Mouse (Mus musculus): Measurements from ENCODE around the gene Ccdc28b. TPM values are rescaled to one million over a fixed set of nuclear protein-coding genes. Genes with fewer than 3 reads are reported as not detected.

Ccdc28b gene
- polyA plus RNA-seq, 1 experiment from 2014 or later, result 50.9 TPM

DNA sequence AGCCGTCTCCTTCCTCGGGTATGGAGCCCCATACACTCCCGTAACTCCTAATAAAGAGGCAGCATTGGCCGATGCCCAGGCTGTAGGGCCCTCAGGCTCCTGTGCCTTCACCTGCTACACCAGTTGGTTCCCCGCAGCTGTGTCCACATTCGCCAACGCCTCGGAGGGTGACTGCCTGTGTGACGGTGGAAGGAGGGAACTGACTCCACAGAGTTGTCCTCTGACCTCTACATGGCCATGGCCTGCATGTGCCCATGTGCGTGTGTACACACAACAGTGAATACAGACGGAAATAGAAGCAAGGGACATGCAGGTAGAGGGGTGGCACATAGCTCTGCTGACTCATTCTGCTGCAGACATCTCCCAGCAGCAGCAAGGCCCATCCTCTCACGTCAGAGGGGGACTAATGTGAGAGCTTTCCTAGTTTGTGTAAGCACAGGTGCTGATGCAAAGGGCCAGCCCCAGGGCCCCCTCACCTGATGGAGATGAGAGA, 14.6 kb downstream of the Ccdc28b start:
- ATAC-seq (ENCODE audit: insufficient number of reproducible peaks, low FRiP score, low TSS enrichment, low read depth), result peak; percentile 4; the same call in 1 of the 2 replicates
- Histone ChIP-seq H3K4me2 (no peak overlapping the region), H3K4me3 (no peak overlapping the region), H3K27me3 (no peaks in the 10 kb centered on the region), H3K4me1 (0 out of 2 replicates have a peak, but pooled peaks cover 4% of the 10 kb centered on the region), H3K27ac (peak overlapping the region; percentile 54; the same call in 1 of the 2 replicates), H3K36me3 (peaks cover 45% of the 10 kb centered on the region), H3K9ac (no peak overlapping the region), H3K9me3 (no peaks in the 10 kb centered on the region)
- WGBS, result 80% methylated on average over 12 of the region's 12 CpGs

DNA sequence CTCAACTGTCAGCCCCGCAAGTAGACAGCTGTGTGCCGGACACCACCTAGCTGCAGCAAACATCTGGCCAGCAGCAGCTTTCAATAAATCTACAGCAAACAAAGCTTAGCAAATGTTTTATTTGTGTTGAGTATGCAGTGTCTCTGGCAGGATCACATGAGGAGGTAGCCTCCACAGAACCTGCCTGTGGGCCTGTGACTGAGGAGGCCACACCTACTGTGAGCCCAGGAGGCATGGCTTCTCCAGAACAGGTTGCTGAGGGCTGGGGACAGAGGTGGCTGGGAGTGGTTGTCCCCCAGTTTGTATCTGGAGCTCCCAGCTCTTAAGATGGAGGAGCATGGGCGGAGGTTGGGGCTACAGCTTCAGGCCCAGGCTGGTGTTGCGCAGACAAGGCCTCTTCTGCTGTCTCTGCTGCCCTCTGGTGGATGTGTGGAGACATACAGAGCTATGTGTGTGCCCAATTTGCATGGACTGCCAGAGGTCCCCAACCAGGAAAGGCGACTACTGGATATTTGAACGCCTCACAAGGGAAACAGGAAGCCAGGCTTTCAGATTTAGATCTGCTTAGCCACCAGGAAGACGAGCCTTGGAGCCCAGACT, 15.2 kb downstream of the Ccdc28b start:
- no peaks in the 10 kb centered on the region for H3K9me3 ChIP-seq
- no peaks in the 10 kb centered on the region for H3K27me3 ChIP-seq
- no peak overlapping the region for H3K9ac ChIP-seq
- 35% methylated on average over 7 of the region's 7 CpGs for WGBS
- H3K36me3 ChIP-seq, result peaks cover 51% of the 10 kb centered on the region
- no peak overlapping the region for H3K4me2 ChIP-seq
- peak overlapping the region; percentile 54 for H3K27ac ChIP-seq
- no peak overlapping the region for H3K4me3 ChIP-seq
- peak; percentile 73; the same call in 1 of the 2 replicates for ATAC-seq (ENCODE audit: insufficient number of reproducible peaks, low FRiP score, low TSS enrichment, low read depth)
- H3K4me1 ChIP-seq, result 0 out of 2 replicates have a peak, but pooled peaks cover 4% of the 10 kb centered on the region

DNA sequence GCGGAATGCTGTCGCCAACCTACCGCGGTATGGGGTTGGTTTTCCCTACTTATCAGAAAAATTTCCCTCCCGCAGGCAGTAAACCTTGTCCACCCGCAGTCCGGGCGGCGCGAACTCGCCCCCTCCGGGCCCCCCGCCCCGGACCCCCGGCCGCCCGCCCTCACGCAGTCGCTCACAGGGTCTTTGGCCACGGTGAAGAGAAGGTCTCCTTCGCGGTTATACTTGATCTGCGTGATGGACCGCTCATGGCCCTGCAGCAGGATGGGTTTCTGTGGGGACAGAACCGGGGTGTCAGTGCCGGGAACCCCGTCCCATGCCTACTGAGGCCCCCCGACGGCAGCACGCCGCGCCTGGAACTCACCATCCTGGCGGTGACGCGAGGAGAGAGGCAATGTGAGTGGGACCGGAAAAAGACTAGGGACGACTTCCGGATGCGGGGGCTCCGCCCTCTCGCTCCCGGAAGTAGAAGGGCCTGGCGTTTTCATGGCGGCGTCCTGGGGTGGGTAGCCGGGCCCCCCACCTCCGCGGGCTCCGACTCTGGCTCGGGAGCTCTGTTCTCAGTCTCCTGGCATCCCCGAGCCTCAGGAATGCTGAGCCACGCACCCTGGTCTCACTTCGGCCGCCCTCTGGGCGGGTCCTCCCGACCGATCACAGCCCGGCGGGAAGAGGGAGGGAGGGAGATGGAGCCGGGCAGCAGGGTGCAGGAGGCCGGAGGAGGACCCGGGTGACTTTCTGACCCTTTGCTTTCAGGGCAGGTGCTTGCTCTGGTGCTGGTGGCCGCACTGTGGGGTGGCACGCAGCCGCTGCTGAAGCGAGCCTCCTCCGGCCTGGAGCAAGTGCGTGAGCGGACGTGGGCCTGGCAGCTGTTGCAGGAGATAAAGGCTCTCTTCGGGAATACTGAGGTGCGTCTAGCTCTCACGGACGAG, 23.3 kb downstream of the Ccdc28b start, which contains the start of the genes Eif3i and Tmem234:
Eif3i (minus strand) TSS at position 416 of the 926 bp plus-strand sequence.
Tmem234 (plus strand) TSS at position 436 of the 926 bp plus-strand sequence.
- Histone ChIP-seq H3K36me3 (peaks cover 52% of the 10 kb centered on the region), H3K4me1 (peaks cover 30% of the 10 kb centered on the region), H3K4me2 (peak within 1 kb of the TSS; percentile 76), H3K9ac (peak within 1 kb of the TSS; percentile 92), H3K27me3 (no peaks in the 10 kb centered on the region), H3K27ac (peak within 1 kb of the TSS; percentile 82), H3K4me3 (peak within 1 kb of the TSS; percentile 99), H3K9me3 (no peaks in the 10 kb centered on the region)
- peak; percentile 70 for ATAC-seq (ENCODE audit: insufficient number of reproducible peaks, low FRiP score, low TSS enrichment, low read depth)
- under 1% methylated on average over 74 of the region's 74 CpGs for WGBS

- Histone ChIP-seq H3K27ac (no peak overlapping the region), H3K27me3 (no peaks in the 10 kb centered on the region), H3K4me2 (no peak overlapping the region), H3K4me3 (no peak overlapping the region), H3K9me3 (no peaks in the 10 kb centered on the region), H3K4me1 (peaks cover 8% of the 10 kb centered on the region; the same call in 1 of the 2 replicates), H3K9ac (no peak overlapping the region), H3K36me3 (peaks cover 31% of the 10 kb centered on the region)
- 65% methylated on average over 4 of the region's 4 CpGs for WGBS
- no peak for ATAC-seq (ENCODE audit: insufficient number of reproducible peaks, low FRiP score, low TSS enrichment, low read depth)
Observed at GRCm38 (mm10) chr4:129588865-129589264, 34.9 kb downstream of the Ccdc28b start.

DNA sequence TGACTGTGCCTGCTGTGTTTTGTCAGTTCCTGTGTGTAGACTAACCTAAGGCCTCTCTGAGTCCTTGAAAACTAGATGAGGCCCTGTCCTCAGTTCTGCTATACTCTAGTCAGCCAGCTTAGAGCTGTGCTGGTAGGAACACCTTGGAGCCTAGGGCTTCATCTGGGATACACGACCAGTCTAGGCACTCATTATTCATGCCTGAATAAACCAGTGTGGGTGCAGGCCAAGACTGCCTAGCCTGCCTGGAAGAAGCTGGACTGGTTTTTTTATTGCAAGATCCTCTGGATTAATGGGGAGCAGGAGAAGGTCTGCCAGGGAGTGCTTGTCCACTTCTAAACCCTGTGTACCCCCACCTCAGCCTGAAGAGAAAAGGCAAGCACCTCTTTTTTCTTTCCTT, 36.8 kb downstream of the Ccdc28b start:
- Histone ChIP-seq H3K4me3 (no peak overlapping the region), H3K9me3 (no peaks in the 10 kb centered on the region), H3K4me1 (peaks cover 8% of the 10 kb centered on the region; the same call in 1 of the 2 replicates), H3K9ac (no peak overlapping the region), H3K36me3 (peaks cover 14% of the 10 kb centered on the region), H3K27ac (peak overlapping the region; percentile 8; the same call in 1 of the 2 replicates), H3K4me2 (no peak overlapping the region), H3K27me3 (no peaks in the 10 kb centered on the region)
- WGBS, result 36% methylated on average over 1 of the region's 1 CpGs
- no peak for ATAC-seq (ENCODE audit: insufficient number of reproducible peaks, low FRiP score, low TSS enrichment, low read depth)

DNA sequence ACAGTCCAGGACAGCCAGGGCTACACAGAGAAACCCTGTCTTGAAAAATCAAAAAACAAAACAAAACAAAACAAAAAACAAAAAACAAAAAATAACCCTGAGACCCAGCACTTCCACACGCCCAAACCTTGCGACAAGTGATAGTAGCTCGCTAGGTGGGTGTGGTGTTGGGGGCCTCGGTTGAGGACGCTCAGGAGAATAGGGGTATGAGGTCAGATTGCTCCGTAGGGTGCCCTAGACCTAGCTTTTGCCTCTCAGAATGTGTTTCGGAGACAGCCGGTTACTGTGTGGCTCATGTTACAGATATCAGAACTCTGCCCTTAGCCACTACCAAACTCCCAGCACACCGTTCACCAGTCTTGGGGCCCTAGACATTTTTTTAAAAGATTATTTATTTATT, 38.0 kb downstream of the Ccdc28b start:
- Histone ChIP-seq H3K4me3 (0 out of 2 replicates have a peak overlapping the region, but pooled peaks have one; percentile 49), H3K27ac (no peak overlapping the region), H3K4me1 (peaks cover 8% of the 10 kb centered on the region; the same call in 1 of the 2 replicates), H3K27me3 (no peaks in the 10 kb centered on the region), H3K9ac (no peak overlapping the region), H3K4me2 (peak overlapping the region; percentile 75), H3K9me3 (no peaks in the 10 kb centered on the region), H3K36me3 (peaks cover 2% of the 10 kb centered on the region)
- 72% methylated on average over 9 of the region's 9 CpGs for WGBS
- ATAC-seq (ENCODE audit: insufficient number of reproducible peaks, low FRiP score, low TSS enrichment, low read depth), result no peak

DNA sequence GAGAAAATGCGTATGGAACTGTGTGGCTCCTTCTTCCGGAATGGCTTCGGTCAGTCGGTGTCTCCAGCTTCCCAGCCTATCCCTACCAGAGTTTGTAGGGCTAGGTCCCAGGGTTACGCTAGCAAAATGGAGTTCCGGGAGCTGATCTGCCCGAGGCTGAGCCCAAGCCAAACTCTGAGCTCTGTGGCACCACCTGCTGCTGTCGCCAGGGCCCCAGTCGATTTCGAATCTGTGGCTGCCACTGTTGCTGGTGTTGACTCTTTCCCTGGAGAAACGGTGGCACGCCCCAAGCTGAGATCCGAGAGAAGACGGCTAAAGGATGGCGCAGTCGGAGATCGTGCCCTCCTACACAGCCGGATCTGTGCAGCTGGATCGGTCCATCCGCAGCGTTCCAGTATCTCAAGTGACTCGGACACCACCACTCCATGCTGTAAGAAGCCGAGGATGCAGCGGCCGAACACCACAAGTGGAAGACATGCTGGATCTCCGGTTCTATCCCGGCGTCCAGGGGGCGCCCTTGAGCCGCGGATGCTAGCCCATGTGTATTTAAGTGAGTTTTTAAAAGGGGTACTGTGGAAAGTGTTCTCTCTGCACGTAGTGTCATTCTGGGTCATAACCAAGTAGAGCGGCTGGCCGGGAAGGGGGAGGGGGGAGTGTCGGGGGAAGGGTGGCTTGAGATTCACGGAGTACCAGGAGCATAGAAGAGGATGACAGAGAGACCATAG, 38.7 kb downstream of the Ccdc28b start:
- Histone ChIP-seq H3K27ac (peak overlapping the region; percentile 57), H3K9me3 (no peaks in the 10 kb centered on the region), H3K9ac (peak overlapping the region; percentile 26; the same call in 1 of the 2 replicates), H3K27me3 (no peaks in the 10 kb centered on the region), H3K4me1 (peaks cover 8% of the 10 kb centered on the region; the same call in 1 of the 2 replicates), H3K36me3 (no peaks in the 10 kb centered on the region), H3K4me3 (peak overlapping the region; percentile 49), H3K4me2 (peak overlapping the region; percentile 75)
- 1% methylated on average over 36 of the region's 36 CpGs for WGBS
- peak; percentile 63; the same call in 1 of the 2 replicates for ATAC-seq (ENCODE audit: insufficient number of reproducible peaks, low FRiP score, low TSS enrichment, low read depth)

DNA sequence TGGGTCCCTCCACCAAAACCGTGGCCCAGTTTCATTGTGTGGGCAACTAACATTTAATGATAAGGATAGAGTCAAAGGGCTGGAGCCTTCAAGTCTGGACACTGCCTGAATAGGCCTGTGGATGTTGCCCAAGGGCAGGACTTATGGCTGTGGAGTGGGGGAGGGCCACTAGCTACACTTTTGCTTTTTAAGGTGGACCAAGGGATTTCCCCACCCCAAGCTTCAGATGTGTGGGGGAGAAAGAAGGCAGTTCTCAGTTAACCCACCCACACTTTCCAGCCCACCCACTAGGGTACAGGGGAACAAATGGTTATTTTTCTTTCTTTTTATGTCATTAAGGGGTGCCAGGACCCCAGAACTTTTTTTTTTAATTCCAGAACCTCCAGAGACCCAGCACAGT, 39.4 kb downstream of the Ccdc28b start:
- peak overlapping the region; percentile 75 for H3K4me2 ChIP-seq
- H3K4me1 ChIP-seq, result peaks cover 8% of the 10 kb centered on the region; the same call in 1 of the 2 replicates
- no peak for ATAC-seq (ENCODE audit: insufficient number of reproducible peaks, low FRiP score, low TSS enrichment, low read depth)
- H3K4me3 ChIP-seq, result peak overlapping the region; percentile 49
- WGBS, result 64% methylated on average over 1 of the region's 1 CpGs
- H3K9ac ChIP-seq, result no peak overlapping the region
- H3K27me3 ChIP-seq, result no peaks in the 10 kb centered on the region
- H3K9me3 ChIP-seq, result no peaks in the 10 kb centered on the region
- H3K27ac ChIP-seq, result no peak overlapping the region; the same call in 1 of the 2 replicates
- no peaks in the 10 kb centered on the region for H3K36me3 ChIP-seq

- Histone ChIP-seq H3K27ac (no peak overlapping the region), H3K4me2 (no peak overlapping the region), H3K4me1 (peaks cover 8% of the 10 kb centered on the region; the same call in 1 of the 2 replicates), H3K27me3 (no peaks in the 10 kb centered on the region), H3K4me3 (no peak overlapping the region), H3K9ac (no peak overlapping the region), H3K36me3 (no peaks in the 10 kb centered on the region), H3K9me3 (no peaks in the 10 kb centered on the region)
- 83% methylated on average over 1 of the region's 1 CpGs for WGBS
- ATAC-seq (ENCODE audit: insufficient number of reproducible peaks, low FRiP score, low TSS enrichment, low read depth), result no peak
Observed at GRCm38 (mm10) chr4:129582251-129582650, 41.5 kb downstream of the Ccdc28b start.

GRCm38 (mm10) chr4:129580347-129580746, 43.4 kb downstream of the Ccdc28b start:
- Histone ChIP-seq H3K4me2 (no peak overlapping the region), H3K27ac (no peak overlapping the region), H3K4me3 (no peak overlapping the region), H3K9ac (no peak overlapping the region), H3K9me3 (no peaks in the 10 kb centered on the region), H3K4me1 (peaks cover 11% of the 10 kb centered on the region), H3K36me3 (no peaks in the 10 kb centered on the region), H3K27me3 (no peaks in the 10 kb centered on the region)
- 56% methylated on average over 7 of the region's 7 CpGs for WGBS
- ATAC-seq (ENCODE audit: insufficient number of reproducible peaks, low FRiP score, low TSS enrichment, low read depth), result no peak

GRCm38 (mm10) chr4:129578466-129578865, 45.3 kb downstream of the Ccdc28b start, which contains the start of gene Fam167b:
Fam167b (minus strand) TSS chr4:129578549.
- Histone ChIP-seq H3K4me2 (no peak within 1 kb of the TSS), H3K4me3 (no peak within 1 kb of the TSS)
- 78% methylated on average over 5 of the region's 5 CpGs for WGBS

More at GRCm38 (mm10) chr4:129578466-129578865, 45.3 kb downstream of the Ccdc28b start, which contains the start of gene Fam167b:
- Histone ChIP-seq H3K9me3 (no peaks in the 10 kb centered on the region), H3K9ac (no peak within 1 kb of the TSS), H3K27ac (peak within 1 kb of the TSS; percentile 11; the same call in 1 of the 2 replicates), H3K4me1 (peaks cover 10% of the 10 kb centered on the region), H3K36me3 (no peaks in the 10 kb centered on the region), H3K27me3 (no peaks in the 10 kb centered on the region)
- no peak for ATAC-seq (ENCODE audit: insufficient number of reproducible peaks, low FRiP score, low TSS enrichment, low read depth)
